Mouse (Mus musculus) intestine, embryonic 16.5 days (tissue): ENCODE results near the gene Mier1. TPM values are rescaled to one million over a fixed set of nuclear protein-coding genes. Genes with fewer than 3 reads are reported as not detected.
A peak's percentile ranks its signal among the peaks of the same experiment; 100 is the strongest.
"Not testable (repeated sequence)": the region's sequence is repeated elsewhere in the genome, so short reads cannot be mapped to it uniquely, and the experiment has no call there.

Source experiments
- ATAC-seq: fragments of 200-750 bp; cut with Nextera tagmentation; 2 replicates; pipeline ENCODE4 v1.8.0; 2017; ENCODE audit warnings: moderate TSS enrichment, moderate library complexity
- H3K27ac ChIP-seq: fragments of 300-500 bp; sonication (generic); 2 replicates; pipeline ENCODE4 v1.5.1; 2014; ENCODE audit warnings: mild to moderate bottlenecking, low read length
- H3K27me3 ChIP-seq: fragments of 300-500 bp; sonication (generic); replicated peaks from 2 replicates; pipeline ENCODE4 v1.6.1; 2014; ENCODE audit warnings: low read length, control low read depth, mixed read lengths; ENCODE audit not compliant: control insufficient read depth, insufficient read depth
- H3K36me3 ChIP-seq: fragments of 300-500 bp; sonication (generic); 2 replicates; pipeline ENCODE4 v1.6.1; 2014; ENCODE audit warnings: low read length, control low read depth; ENCODE audit not compliant: control insufficient read depth, insufficient read depth
- H3K4me1 ChIP-seq: fragments of 300-500 bp; sonication (generic); 2 replicates; pipeline ENCODE4 v1.6.1; 2014; ENCODE audit warnings: low read length, control low read depth, mixed read lengths; ENCODE audit not compliant: control insufficient read depth, insufficient read depth
- H3K4me2 ChIP-seq: fragments of 300-500 bp; sonication (generic); 2 replicates; pipeline ENCODE4 v1.6.1; 2014; ENCODE audit warnings: low read depth, low read length, control low read depth
- H3K4me3 ChIP-seq: fragments of 300-500 bp; sonication (generic); 2 replicates; pipeline ENCODE4 v1.5.1; 2014; ENCODE audit warnings: mild to moderate bottlenecking, low read length
- H3K9ac ChIP-seq: fragments of 300-500 bp; sonication (generic); 2 replicates; pipeline ENCODE4 v1.6.1; 2014; ENCODE audit warnings: low read depth, low read length
- H3K9me3 ChIP-seq: fragments of 300-500 bp; sonication (generic); 2 replicates; pipeline ENCODE4 v1.6.1; 2016; ENCODE audit warnings: low read length, control low read depth; ENCODE audit not compliant: control insufficient read depth
- WGBS: fragments of 180-500 bp; shearing (Covaris S2); extraction: QIAGEN DNeasy Blood & Tissue Kit; methylation state at CpG from one replicate; pipeline ENCODE4 v1.1.7; 2014; 5-methylcytosine and 5-hydroxymethylcytosine counted together
- polyA plus RNA-seq: library from polyadenylated mRNA; unstranded; fragments of >200 nt; fragmentation: Nextera tagmentation; extraction: Ambion mirVana; gene quantifications from 2 replicates; pipeline ENCODE4 v1.2.1, GENCODE M21; 2015

The Mier1 gene
- polyA plus RNA-seq, 1 experiment from 2014 or later, result 29.8 TPM

DNA sequence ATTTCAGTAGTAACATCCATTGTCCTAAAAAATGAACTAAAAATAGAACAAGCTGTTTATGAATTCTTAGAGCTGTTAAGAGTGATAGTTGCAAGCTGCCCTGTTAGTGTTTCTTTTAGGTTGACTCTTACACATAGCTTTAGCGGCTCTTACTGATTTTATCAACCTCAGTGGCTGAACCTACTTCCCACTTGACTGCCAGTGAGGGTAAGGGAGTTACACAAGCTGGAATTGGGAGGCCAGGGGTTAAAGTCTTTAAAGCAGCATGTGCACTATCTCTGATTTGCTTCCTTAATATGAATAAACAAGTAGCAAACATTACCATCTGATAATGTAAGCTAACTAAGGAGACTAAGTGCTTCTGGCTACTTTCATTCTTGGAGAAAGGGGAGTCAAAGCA is 22.8 kb downstream of the Mier1 start:
- H3K4me1 ChIP-seq, result no peaks in the 10 kb centered on the region
- H3K27ac ChIP-seq, result no peak overlapping the region
- no peaks in the 10 kb centered on the region; the same call in 1 of the 2 replicates for H3K36me3 ChIP-seq
- no peak overlapping the region for H3K4me2 ChIP-seq
- ATAC-seq, result no peak
- H3K4me3 ChIP-seq, result no peak overlapping the region
- H3K9me3 ChIP-seq, result no peaks in the 10 kb centered on the region
- no peaks in the 10 kb centered on the region for H3K27me3 ChIP-seq
- no peak overlapping the region for H3K9ac ChIP-seq
- 59% methylated on average over 1 of the region's 1 CpGs for WGBS

DNA sequence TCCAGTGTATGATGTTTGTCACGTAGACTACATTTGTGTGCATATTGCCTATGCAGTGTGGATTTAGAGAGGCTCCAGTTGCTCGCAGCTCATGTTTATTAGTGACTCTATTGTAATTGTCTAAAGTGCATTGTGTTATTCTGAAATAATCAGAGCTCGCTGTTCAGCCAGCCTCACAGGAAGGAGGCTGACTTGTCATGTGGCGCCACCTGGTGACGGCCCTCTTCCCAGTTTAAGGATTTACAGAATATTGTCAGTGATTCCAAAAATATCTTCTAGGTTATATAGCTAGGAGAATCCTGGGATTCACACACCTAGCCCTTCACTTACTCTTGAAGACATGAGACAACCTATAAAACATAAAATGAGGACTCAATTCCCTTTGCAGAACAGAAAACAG is 32.1 kb downstream of the Mier1 start:
- peaks cover 5% of the 10 kb centered on the region for H3K36me3 ChIP-seq
- 38% methylated on average over 5 of the region's 5 CpGs for WGBS
- no peaks in the 10 kb centered on the region for H3K27me3 ChIP-seq
- no peak overlapping the region for H3K4me2 ChIP-seq
- H3K4me3 ChIP-seq, result no peak overlapping the region
- H3K9me3 ChIP-seq, result no peaks in the 10 kb centered on the region
- no peak overlapping the region for H3K9ac ChIP-seq
- ATAC-seq, result no peak
- no peaks in the 10 kb centered on the region for H3K4me1 ChIP-seq
- no peak overlapping the region for H3K27ac ChIP-seq

DNA sequence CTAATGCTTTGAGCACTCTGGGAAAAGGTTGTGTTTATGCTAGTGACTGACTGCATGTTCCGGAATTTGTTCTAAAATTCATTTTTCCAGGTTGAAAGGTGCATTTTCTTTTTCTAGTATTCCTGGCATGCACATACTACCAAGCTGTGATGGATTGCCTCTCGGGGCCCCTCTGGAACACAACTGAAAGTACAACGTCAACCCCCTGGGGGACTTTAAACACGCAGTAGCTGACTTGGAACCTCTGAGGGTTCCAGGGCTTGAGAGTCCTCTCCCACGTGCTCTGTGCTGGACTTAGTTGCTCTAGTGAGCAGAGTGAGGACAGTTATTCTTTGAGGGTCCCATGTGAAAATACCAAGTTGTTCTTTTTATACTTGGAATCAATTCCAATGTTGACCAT is 37.8 kb downstream of the Mier1 start:
- Histone ChIP-seq H3K4me1 (no peaks in the 10 kb centered on the region), H3K36me3 (peaks cover 22% of the 10 kb centered on the region), H3K4me3 (no peak overlapping the region), H3K4me2 (no peak overlapping the region), H3K9ac (no peak overlapping the region), H3K27me3 (no peaks in the 10 kb centered on the region), H3K9me3 (no peaks in the 10 kb centered on the region), H3K27ac (no peak overlapping the region)
- WGBS, result 87% methylated on average over 5 of the region's 5 CpGs
- ATAC-seq, result no peak

DNA sequence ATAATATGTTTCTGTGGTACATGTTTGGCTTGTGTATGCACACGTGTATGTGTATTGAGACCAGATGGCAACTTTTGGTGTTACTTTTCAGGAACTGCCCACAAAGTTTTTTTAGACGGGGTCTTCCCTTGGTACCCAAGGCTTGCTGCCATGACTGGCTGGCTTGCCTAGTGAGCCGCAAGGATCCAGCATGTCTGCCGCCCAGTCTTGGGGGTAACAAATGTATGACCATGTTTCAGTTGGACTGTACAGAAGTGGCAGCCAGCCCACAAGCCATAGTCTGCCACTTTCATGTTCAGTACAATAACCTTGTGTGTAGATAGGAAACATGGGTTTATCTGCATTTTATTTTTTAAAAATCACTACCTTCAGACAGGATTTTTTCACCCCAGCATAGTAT is 44.6 kb downstream of the Mier1 start:
- WGBS, result 95% methylated on average over 4 of the region's 4 CpGs
- H3K4me3 ChIP-seq, result no peak overlapping the region
- no peaks in the 10 kb centered on the region for H3K27me3 ChIP-seq
- H3K36me3 ChIP-seq, result peaks cover 10% of the 10 kb centered on the region; the same call in 1 of the 2 replicates
- no peaks in the 10 kb centered on the region for H3K4me1 ChIP-seq
- no peaks in the 10 kb centered on the region for H3K9me3 ChIP-seq
- H3K9ac ChIP-seq, result no peak overlapping the region
- no peak for ATAC-seq
- no peak overlapping the region for H3K4me2 ChIP-seq
- no peak overlapping the region for H3K27ac ChIP-seq

DNA sequence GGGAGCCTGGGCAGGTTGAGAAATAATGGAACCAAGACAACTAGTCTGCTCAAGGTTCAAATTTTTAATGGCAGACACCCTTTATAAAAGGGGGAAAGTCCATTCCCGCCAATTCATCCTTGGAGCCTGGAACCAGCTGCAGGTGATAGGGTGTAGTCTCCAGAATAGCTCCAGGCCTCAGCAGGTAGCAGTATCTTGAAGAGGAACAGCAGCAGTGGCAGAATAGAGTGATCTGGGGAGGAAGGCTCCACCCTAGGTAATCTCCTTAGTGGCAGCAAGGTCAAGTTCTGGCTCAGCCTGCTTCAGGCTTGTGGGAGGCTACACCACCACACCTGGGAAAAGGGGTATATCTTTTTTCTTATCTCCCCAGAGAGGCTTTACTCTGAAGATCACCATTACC is 52.0 kb downstream of the Mier1 start:
- not testable (repeated sequence) for H3K4me2 ChIP-seq, H3K27ac ChIP-seq, H3K9ac ChIP-seq, H3K27me3 ChIP-seq, H3K4me1 ChIP-seq, H3K36me3 ChIP-seq, H3K9me3 ChIP-seq, H3K4me3 ChIP-seq
- WGBS, result 94% methylated on average over 1 of the region's 1 CpGs
- 0 out of 2 replicates have a peak, but pooled peaks have one; percentile 23 for ATAC-seq

DNA sequence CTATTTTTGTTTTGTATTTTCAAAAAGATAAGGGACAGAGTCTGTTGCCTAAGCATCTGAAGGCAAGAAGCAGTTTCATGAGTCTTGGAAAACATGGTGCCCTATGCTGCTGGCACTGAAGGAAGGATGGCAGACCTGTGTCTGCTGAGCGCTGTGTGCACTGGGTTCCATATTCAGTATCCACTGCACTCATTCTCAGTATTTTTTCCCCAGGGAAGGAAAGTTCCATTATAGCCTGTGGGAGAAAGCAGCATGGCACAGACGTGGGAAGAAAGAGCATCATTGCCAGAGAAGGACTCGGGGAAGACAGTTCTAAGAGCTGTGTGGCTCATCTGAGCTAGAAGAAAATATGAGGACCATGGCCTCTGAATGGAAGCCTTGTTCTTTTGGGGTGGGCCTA is 57.1 kb downstream of the Mier1 start:
- 90% methylated on average over 3 of the region's 3 CpGs for WGBS
- no peaks in the 10 kb centered on the region for H3K4me1 ChIP-seq

DNA sequence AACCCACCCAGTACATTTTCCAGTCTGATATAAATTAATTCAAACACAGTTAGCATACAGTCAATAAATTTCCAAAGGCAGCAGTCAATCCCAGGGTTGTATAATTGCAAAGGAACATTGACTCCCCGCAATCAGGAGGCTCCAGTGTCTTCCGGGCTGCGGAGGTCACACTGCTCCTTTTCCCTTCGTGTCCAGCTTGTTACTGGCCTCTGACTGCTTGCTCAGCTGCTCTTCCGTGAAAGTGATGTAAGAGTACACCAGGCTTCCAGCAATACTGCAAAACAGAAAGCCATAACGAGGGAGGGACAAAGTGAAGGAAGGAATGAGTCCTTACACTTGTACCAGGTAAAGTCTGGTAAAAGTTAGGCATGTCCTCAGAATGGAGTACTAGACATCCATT is 59.3 kb downstream of the Mier1 start:
- Histone ChIP-seq H3K27me3 (no peaks in the 10 kb centered on the region), H3K4me1 (peaks cover 5% of the 10 kb centered on the region; the same call in 1 of the 2 replicates), H3K27ac (no peak overlapping the region), H3K4me2 (no peak overlapping the region), H3K4me3 (no peak overlapping the region), H3K9ac (no peak overlapping the region), H3K9me3 (no peaks in the 10 kb centered on the region), H3K36me3 (peaks cover 11% of the 10 kb centered on the region; the same call in 1 of the 2 replicates)
- no peak for ATAC-seq
- 57% methylated on average over 6 of the region's 6 CpGs for WGBS

More for the DNA sequence above, 57.1 kb downstream of the Mier1 start:
- Histone ChIP-seq H3K27ac (no peak overlapping the region), H3K9me3 (no peaks in the 10 kb centered on the region), H3K36me3 (peaks cover 11% of the 10 kb centered on the region; the same call in 1 of the 2 replicates), H3K9ac (no peak overlapping the region), H3K27me3 (no peaks in the 10 kb centered on the region), H3K4me3 (no peak overlapping the region), H3K4me2 (no peak overlapping the region)
- ATAC-seq, result no peak

DNA sequence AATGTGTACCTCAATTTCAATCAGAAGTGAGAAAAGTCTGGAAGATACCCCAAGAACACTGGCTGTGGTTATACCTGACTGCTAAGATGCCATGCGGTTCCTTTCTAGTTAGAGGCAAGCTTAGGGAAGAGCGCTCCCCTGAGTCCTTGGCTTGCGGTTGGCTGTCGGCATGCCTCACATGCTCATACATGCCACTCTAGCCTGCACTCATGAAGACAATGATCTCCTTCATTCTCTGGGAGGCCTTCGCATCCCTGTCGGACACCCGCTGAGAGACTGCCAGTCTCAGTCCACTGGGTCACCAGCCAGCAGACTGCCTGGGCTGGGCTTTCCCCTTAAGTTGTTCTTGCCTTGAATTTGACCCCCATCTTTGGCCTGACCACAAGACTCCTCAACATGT is 59.8 kb downstream of the Mier1 start:
- no peak for ATAC-seq
- WGBS, result 87% methylated on average over 7 of the region's 7 CpGs
- H3K4me3 ChIP-seq, result no peak overlapping the region

DNA sequence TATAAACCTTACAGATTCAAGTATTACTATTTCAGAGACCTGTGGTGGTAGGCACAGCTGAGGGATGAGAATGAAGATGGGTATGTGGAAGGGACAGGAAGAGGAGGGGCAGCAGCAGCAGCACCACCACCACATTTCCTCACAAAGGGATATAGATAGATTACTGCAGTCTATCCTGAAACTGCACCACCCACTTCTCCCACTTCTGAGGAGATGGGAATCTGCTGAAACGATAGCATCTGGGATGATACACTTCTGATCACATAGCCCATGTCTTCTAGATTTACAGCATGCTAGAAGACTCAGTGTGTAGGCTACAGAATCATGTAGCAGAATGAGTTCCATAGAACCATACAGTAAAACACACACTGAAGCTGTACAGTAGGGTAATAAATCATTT is 63.5 kb downstream of the Mier1 start:
- no peaks in the 10 kb centered on the region for H3K27me3 ChIP-seq
- no peak overlapping the region for H3K4me2 ChIP-seq
- H3K9ac ChIP-seq, result no peak overlapping the region
- no peaks in the 10 kb centered on the region for H3K9me3 ChIP-seq
- H3K4me1 ChIP-seq, result peaks cover 29% of the 10 kb centered on the region
- no peak for ATAC-seq
- no peaks in the 10 kb centered on the region for H3K36me3 ChIP-seq
- no peak overlapping the region for H3K4me3 ChIP-seq
- 73% methylated on average over 1 of the region's 1 CpGs for WGBS
- peak overlapping the region; percentile 46; the same call in 1 of the 2 replicates for H3K27ac ChIP-seq

More for the DNA sequence above, 59.8 kb downstream of the Mier1 start:
- H3K27me3 ChIP-seq, result no peaks in the 10 kb centered on the region
- H3K9ac ChIP-seq, result no peak overlapping the region
- H3K27ac ChIP-seq, result no peak overlapping the region
- no peaks in the 10 kb centered on the region for H3K9me3 ChIP-seq
- peaks cover 9% of the 10 kb centered on the region for H3K4me1 ChIP-seq
- peaks cover 11% of the 10 kb centered on the region; the same call in 1 of the 2 replicates for H3K36me3 ChIP-seq
- no peak overlapping the region for H3K4me2 ChIP-seq

DNA sequence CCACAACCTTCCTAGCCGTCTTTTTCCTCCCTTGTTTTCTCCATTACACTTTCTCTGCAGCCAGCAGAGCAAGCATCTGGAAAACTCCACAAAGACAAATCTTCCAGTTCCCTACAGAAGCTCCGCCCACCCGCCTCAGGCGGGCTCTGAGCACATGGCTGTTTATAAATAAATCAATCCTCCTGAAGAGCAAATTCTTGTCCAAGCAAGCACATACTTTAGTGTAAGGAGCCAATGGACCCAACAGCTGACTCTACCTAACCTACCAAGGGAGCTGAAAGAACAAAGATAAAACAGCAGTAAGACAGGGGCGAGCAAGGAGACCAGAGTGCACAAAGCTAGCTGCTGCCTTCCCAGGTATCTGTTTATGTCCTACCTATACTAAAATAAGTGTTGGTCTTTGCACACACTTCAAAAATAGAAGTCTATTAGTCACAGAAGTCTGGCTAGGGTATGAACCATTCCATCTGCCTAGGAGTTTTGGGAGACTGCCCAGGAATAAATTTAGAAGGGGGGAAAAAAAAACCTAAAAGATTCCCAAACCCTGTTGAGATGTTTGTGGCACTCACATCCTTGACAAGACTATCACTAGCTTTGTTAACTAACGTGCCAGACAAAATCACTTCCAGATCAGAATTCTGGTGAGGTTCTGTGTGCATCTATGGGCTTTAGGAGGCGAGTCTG is 64.6 kb downstream of the Mier1 start:
- 0 out of 2 replicates have a peak, but pooled peaks have one; percentile 43 for ATAC-seq
- Histone ChIP-seq H3K4me3 (no peak overlapping the region), H3K36me3 (no peaks in the 10 kb centered on the region), H3K4me1 (peaks cover 29% of the 10 kb centered on the region), H3K9me3 (no peaks in the 10 kb centered on the region), H3K4me2 (no peak overlapping the region), H3K27ac (peak overlapping the region; percentile 49), H3K27me3 (no peaks in the 10 kb centered on the region), H3K9ac (no peak overlapping the region)
- WGBS, result 64% methylated on average over 7 of the region's 7 CpGs
